Mouse (Mus musculus) induced T-regulatory cell, adult 2 months (primary cell): Measurements from ENCODE around the gene Slit3.

Experiments
- DNase-seq: peaks from one replicate; pipeline ENCODE4 v3.0.0-alpha.2; 2012; ENCODE audit warnings: low read depth

The Slit3 gene

DNA sequence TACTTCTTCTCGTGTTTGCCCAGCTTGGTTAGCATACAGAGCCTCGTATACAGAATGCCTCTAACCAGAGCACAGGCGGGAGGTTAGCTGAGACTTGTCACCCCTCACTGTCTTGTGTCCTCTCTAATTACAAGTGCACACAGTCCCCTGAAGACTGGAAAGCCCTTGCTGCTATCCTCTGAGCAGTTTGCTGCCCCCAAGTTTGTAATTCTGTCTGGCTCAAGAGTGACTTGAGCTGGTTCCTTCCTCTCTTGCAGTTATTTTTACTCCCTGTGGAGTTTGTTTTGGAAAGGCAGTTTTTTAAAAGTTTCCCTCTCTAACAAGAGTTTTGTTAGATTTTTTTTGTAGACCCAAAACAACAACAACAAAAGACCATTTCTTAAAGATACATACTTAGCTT, 285.0 kb downstream of the Slit3 start:
- no peak for DNase-seq

DNA sequence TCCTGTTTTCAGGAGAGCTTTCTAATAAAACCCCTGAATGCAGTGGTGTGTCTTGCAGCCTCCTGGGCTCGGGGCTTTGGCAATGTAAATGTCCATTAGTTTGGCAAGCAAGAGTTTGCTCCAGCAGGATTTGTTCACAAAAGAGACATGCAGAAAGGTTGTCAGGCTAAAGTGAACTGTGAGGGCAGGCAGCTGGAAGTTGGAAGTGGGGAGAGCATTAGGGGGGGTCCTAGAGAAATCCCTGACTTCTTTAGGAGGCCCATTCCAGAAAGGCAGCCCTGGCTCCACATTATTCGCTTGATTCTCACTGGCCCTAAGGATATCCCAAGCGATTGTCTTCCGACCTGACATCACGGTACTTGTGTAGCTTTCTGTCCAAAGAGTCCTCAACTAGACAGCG, 285.5 kb downstream of the Slit3 start:
- DNase-seq, result no peak

DNA sequence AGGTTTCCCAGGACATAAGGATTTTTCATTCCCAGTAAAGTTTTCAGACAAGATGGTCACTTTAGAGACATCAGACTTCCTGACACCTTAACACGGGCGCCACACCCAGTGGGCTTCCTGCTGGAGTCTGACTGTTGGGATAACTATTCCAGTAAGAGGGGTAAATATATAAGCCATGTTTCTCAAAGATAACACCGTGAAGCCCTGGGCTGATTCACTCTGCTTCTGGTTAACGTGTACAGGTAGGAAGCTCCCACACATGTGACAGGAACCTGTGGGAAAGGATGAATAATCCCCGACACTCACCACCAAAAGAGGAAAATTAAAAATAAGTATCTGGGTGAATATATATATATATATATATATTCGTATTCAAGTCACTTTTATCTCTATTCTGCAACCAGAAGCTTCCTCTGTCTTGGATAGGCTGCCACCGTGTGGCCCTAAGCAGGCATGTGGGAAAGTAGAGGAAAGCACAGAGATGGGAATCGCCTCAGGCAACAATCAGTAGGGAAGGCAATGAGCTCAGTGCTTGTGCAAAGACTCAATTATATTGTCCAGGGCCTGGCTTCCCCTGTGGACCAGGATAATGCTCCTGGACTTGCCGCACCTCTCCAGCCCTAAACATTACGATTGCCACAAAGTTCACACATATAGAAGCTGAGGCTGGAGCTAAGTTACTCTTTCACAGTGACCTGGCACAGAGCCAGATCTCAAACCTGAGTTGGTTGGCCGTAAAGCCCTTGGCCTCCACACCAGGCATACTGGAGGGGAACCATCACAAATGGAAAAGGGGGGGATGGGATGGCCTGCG, 286.5 kb downstream of the Slit3 start:
- peak; percentile 1 for DNase-seq

DNA sequence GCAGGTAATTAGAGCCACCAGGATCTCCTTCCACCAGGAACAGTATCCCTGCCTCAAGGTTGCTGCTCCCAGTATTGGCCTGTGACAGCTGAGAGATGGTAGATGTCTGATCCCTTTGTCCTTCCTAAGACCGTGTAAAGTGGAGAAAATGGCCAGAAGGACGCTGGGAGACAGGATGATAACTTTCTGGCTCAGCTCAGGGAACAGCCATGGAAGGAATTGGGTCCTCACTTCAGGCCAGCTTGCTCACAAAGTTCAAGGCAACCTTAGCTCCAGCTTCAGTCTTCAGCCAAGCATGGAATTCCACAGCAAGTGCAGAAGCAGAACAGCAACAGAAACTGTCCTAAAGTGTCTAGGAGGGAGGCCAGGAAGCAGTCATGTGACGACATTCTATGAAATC, 289.4 kb downstream of the Slit3 start:
- DNase-seq, result no peak

DNA sequence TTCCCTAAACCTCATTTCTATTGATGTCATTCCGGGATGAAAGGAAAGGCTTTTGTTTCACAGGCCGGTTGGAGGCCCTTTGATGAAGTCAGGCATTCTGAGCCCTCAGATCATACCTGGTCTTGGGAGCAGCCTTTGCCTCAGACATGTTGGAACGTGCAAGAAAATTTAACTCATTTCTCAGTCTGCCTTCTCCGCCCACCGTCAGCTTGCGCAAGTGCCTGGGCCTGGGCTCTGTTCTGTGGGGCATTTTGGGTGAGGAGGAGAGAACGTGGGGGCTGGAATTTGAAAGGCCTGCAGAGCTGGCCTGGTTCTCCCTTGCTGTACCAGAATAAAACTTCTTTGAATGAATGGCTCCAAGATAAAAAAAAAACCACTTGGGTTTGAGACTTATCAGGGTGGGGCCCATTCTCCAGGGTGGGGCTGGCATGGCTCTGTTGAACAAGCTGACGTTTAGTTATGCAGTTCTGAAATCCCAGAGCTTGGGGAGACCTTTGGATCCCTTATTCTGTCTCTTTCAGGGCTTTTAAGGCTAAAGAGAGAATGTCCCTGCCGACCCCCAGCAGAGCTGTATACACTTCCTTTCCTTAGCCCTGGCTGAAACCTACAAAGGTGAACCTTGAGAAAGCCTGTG, 294.9 kb downstream of the Slit3 start:
- DNase-seq, result no peak

DNA sequence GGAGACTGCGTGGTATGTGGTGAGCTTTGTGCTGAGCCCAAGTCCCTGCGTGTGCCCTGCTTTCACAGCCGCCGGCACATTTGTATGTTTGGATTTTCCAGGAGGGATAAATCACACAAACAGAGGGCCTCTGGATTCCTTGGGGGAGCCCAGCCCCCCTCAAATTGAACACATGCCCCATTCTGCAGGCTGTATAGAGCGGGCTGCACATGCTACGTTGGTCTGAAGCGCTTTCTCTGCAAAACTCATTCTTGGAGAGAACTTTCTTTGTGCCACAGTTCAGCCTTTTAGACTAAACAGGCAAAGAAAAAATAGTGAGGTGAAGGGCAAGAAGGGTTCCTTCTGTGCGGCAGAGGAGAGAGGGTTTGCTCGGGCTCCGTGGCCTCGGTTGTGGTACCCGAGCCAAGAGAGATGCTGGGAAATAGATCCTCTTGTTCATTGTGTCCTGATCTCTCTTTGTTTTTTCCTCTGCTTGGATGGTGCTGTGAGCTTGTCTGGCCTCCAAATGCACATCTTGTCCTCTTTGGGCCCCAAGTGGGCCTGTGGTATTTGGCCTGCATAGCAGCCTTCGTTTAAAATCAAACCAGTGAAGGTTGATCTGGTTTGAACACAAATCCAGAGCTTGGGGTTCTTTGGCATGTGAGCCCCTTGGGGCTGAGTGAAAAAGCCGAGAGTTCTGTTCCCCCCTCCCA, 295.5 kb downstream of the Slit3 start:
- no peak for DNase-seq

DNA sequence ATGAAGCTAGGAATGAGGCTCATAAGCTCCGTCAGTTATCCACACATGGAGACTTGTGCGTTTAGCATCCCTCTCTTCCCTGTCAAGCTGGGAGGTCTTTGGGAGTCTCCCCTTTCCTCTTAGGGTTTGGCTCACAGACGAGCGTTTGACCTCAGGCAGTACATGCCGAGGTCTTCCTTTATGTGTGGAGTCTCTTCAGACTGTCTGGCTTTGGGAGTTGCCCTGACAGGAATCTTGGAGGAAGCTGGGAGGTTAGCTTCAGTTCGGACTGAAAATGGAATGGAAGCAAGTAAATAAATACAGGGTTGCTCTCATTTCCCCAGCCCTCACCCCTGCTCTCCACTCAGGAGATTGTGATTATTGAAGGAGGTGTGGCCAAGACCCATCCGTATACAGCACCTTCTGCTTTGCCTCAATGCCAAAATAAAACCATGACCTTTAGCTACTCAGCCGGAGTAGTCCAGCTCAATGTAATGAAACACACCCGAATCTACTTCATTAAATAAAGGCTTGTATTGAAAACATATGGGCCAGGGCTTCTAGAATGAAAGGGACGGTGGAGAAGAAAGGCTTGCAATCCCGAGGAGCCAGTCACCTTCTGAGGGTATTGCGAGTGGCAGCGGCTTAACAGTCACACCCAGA, 297.0 kb downstream of the Slit3 start:
- no peak for DNase-seq

DNA sequence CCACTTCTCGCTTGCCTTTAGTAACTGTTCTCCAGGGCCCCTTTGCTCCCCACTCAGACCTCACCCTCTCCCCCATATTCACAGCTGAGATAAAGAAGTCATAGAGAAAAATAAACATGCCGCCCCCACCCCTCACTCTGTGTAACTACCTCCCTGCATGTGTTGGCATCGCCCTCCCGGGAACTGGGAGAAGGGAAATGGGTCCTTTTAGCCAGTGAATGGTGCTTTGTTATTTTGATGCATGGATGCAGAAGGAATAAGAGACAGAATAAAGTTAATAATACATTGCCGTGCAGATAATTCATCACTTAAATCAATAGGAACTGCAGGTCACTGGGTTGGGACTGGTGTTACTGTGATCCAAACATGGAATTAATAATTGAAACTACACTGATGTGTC, 298.0 kb downstream of the Slit3 start:
- no peak for DNase-seq

DNA sequence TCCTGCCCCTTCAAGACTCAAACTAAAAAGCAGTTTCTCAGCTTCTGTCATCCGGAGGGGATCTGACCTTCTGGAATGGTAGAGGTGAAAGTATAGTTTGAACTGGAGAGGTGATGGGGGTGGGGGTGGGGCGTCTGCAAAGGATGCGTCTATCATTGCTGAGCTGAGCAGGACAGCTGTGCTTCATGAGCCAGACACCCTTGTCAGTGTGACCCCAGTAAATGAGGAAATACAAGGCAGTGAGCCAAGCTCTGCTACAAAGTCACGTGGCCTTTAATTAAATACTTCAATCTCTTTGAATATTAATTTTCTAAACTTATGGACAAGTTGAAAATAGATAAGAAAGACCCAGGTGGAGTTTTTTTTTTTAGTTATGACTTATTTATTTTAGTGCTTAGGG, 300.7 kb downstream of the Slit3 start:
- DNase-seq, result no peak

DNA sequence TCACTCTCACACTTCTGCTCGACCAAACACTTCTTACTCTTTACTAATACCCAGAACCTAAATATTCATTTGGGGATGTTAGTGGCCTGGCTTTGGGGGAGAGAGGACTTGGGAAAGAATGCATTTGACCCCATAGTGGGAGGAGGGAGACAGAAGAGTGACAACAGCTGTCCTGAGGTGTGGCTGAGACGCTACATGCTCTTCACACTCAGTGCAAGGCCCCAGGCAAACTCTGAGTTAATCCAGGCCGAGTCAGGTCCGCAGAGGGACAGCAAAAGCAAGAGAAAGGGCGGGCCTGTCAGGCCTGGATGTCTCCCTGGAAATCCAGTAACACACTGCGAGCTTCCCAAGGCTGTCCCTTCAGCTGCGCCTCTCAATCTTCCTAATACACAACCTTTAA, 307.0 kb downstream of the Slit3 start:
- DNase-seq, result no peak

DNA sequence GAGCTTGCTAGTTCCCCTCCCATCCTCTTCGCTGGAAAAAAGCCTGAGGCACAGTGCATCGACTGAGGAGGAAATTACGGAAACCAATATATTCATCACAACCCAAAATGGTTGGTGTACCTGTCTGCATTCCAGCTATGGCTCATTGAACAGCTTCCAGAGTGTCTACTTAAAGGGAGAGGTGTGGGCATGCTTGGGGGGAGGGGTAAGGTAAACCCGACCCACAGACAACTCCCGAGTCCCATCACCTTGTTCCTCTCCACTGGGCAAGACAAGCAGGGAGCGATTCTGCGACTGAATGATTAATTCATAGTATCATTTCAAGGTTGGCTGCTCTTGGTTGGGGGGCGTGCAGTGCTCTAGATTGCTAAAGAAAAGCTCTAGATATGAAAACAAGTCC, 310.1 kb downstream of the Slit3 start:
- no peak for DNase-seq

DNA sequence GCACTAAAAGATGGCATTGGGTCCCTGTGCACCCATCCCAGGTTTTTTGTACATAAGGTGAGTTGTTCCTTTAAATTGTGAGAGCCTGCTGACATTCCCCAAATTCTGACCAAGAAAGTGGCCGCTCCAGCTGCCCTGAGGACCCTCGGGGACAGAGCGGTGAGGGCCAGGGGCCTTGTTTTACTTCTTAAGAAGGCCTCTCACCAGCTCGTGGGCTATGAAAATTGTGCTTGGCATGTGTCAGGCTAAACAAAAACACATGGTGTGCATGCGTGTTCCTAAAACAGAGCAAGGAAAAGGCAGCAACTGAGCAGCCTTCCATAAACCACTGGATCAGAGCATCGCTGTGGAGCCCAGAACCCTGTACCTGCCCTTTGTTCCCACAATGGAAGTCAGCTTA, 316.5 kb downstream of the Slit3 start:
- no peak for DNase-seq

DNA sequence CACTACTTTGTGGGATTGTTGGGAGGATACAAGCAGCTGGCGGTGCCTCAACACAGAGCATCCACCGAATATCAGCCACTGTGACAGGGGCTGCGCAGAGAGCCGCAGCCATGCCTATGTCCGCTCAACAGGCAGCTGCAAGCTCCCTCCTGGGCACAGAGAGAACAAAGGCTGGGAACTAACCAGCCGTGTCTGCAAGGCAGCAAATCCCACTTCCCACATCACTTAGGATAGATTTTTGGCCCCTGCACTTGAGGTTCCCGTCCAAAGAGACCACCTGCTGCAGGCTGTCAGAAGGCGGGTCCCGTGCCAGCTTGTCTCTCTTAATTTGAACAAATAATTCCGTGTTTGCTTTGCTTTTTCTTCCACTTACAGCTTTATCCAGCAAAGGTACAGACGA, 319.2 kb downstream of the Slit3 start:
- no peak for DNase-seq

DNA sequence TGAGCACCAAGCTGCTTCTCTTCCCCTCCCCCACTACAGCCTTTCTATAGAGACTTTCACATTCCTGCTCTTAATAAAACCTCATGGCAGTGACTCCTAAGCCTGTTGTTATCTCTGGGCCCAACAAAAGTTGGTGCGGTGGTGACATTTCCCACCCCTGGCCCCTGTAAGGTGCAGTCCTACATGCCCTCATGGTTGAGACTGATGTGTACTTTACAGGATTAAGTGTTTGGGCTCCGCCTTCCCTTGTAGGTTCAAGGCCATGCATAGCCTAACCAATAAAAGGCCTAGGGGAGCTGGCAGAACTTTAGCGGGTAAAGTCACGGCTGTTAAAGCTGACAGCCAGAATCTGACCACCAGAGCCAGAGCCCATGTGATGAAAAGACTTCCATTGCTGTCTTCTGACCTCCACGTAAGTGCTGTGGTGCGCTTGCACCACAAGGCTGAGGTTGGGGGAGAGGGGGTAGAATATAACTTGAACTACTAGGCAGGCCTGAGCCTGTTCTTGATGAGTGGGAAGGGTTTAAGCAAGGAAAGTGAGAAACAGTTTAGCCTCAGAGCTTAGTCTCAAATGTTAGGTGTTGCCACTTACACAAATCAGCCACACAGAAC, 323.6 kb downstream of the Slit3 start:
- DNase-seq, result no peak

DNA sequence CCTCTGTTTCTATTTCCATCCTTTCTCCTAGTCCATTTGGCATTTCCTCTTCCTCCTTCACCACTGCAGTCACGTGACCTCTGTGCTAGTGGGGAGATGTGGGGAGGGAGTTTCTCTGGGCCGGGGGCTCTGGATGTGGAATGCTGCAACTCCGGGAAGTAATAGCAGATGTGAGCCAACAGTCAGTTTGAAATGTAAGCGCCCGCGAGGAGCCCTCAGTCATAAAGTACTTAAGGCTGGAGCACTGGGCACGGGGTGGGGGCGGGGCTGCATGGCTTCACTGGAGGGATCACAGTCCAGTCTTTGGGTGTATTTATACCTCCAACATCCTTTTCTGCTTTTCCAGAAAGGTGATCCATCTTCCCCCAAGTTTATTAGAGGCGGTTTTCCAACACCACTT, 326.9 kb downstream of the Slit3 start:
- no peak for DNase-seq

DNA sequence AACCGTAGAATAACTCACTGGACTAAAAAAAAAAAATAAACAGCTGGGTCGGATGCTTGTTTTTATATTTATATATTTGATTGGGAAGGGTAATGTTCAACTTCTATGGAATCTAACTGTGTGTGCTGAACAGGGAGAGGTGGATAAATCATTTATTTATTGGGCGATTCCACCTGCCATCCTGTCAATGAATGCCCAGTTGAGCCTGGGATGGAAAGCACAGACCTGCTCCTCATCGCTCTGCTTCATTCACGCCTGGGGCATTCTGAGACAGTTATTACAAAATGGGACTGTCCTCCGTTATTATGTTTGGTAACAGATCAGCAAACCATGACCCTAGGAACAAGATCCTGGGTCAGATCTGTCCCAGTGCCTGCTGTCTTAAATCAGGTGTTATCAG, 328.2 kb downstream of the Slit3 start:
- no peak for DNase-seq

DNA sequence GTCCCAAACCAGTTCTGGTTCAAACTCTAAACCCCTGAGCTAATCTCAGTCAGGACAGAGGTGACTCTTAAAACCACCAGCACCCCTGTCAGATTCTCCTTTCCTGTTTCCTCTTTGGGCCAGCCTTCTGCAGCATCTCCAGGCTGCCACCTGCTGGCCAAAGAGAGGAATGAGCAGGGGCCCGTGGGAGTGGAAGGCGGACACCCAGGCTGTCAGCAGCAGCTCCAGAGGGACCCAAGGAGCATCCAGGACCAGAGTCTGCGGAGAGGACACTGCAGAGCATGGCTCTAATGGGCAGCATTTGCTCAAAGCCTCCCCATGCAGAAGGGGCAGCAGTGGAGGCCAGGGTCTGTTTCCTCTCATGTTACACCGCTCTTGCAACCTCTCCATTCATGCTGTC, 330.6 kb downstream of the Slit3 start:
- peak; percentile 61 for DNase-seq

DNA sequence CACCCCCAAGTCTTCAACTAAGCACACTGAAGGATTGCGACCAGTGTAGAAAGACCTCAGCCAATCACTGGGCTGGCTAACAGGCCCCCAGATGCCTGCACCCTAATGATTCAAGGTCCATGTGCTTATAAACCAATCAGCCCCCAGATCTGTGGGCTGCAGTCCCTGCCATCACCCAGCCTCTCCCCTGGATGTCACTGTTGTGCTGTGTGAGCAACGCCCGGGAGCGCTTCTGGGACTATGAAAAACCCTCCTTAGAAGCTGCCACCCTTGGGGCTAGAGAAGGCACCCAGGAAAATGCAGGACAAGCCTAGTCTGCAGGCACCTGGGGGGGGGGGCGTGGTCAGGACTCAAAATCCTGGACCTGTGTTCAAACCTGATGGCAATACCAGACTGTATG, 331.4 kb downstream of the Slit3 start:
- DNase-seq, result no peak

DNA sequence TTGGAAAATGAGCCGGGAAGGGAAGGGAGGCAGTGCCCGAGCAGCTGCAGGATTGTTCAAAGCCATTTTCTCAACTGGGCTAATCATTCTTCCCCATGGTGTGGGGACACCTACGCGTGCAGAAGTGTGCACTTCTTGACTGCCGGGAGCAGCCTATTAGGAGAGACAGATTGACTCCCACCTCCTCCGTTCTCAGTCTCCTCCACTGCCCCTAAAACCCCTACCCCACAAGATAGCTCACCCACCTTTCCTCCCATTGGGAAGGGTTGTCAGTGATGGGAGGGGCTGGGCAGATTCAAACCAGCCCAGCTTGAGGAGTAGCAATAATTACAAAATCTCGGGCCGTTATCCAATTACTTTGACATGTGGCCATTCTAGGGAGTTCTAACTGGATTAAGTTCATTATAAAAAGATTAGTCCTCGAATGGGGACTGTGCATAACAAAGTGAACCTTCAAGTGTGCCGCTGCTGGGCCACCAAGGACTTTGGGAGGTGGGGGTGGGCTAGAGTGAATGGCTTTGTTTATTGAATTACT, 333.2 kb downstream of the Slit3 start:
- no peak for DNase-seq

DNA sequence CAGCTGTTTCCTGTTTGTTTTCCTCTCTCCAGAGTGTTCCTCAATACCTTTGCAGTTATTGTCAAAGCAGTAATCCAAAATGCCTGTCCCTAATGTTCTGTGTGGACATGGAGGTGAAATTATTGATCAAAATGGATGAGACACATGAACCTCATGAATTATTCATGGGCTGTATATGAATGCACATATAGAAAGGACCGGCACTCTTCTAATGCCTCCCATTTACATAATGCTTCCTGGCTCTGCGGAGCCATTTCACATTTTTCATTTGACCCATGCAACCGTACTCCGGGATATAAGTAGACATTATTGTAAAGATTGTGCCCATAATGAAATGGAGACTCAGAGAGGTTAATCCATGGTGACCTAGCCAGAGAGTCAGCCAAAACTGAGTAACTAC, 333.8 kb downstream of the Slit3 start:
- no peak for DNase-seq

DNA sequence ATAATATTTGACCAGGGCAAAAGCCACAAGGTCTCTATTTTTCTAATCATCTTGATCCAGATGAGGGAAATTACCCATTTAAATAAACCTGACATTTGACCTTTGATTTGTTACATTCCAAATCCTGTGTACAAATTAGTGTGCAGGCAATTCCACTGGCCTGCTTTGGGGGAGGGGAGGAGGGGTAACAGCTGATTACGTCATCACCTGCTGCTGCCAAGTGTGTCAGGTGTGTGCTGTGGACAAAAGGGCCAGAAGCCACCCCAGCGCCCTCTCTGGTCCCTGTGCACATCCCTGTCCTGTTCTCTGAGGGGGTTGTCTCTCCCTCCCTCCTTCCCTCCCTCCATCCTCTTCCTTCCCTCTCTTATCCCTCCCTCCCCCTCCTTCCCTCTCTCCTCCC, 337.0 kb downstream of the Slit3 start:
- DNase-seq, result no peak

DNA sequence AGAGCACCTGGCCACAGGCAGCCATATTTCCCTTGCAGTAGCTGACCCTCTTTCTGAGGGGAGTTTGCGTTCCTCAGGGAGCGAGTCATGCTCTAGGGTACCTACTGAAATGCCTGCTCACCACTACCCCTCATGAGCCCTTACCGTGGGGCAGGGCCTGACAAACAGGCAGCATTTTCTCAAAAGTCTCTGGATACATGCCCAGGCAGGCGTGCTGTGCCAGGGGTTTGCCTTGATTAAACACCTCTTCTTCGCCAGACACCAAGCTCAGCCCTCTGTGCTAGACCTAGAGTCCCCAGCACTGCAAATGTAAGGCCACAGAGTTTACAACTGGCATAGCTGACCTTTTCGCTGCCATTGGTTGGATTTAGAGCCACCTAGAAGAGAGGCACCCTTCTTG, 345.7 kb downstream of the Slit3 start:
- DNase-seq, result no peak
